Mouse (Mus musculus): Measurements from ENCODE around the gene Apol7e.
"Not testable (repeated sequence)": the region's sequence is repeated elsewhere in the genome, so short reads cannot be mapped to it uniquely, and the experiment has no call there.

DNA sequence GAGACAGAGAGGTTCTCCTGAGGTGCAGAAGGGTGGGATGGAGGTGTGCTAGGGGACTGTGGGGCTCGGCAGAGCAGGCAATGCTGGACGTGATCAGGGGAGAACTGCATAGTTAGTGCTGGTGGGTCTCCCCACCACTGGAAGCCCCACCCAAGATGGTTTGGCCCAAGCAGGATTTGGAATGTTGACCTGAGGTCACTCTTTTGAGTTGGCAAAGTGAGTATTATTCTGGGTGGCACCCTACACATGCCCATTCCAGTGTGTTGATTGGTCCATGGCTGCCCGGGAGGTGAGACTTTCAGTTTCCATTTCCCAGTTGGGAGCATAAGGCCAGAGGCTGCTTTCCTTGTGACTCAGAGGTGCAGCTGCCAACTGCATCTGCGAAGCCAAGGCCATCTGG, 30.1 kb downstream of the Apol7e start, which contains the start of gene Apol9b:
- not testable (repeated sequence) for TF ChIP-seq CTCF (IDR thresholded peaks at IDR 0.05; ENCODE audit: control insufficient read depth, insufficient read depth, insufficient read length); MYOG (IDR thresholded peaks at IDR 0.05; ENCODE audit: control insufficient read depth, extremely low read depth, insufficient read length); MAX (IDR thresholded peaks at IDR 0.05); USF1 (IDR thresholded peaks at IDR 0.05; ENCODE audit: low read depth)

Measured in C2C12 (cell line).